Mouse (Mus musculus) heart, embryonic 14.5 days (tissue): Measurements from ENCODE around the gene Xpo5. TPM values are rescaled to one million over a fixed set of nuclear protein-coding genes. Genes with fewer than 3 reads are reported as not detected.

Experiments
- ATAC-seq: fragments of 200-750 bp; cut with Nextera tagmentation; 2 replicates; pipeline ENCODE4 v1.8.0; 2017; ENCODE audit warnings: low read depth, moderate TSS enrichment; ENCODE audit not compliant: insufficient number of reproducible peaks, insufficient read depth, low FRiP score
- H3K27ac ChIP-seq, 2 experiments: fragments of 200-500 bp in 1 of 2; fragments of 300-500 bp in 1 of 2; sonication (generic) in 1 of 2; replicated peaks in 1 of 2; 2 replicates each; pipeline ENCODE4 v1.5.1; 2012 to 2014; ENCODE audit warnings: low read depth in 2 of 2, low read length in 2 of 2, control low read depth in 1 of 2, mild to moderate bottlenecking in 1 of 2, mixed read lengths in 1 of 2; ENCODE audit not compliant: control insufficient read depth in 1 of 2, insufficient read depth in 1 of 2
- H3K27me3 ChIP-seq: fragments of 300-500 bp; sonication (generic); 2 replicates; pipeline ENCODE4 v1.6.1; 2014; ENCODE audit warnings: mild to moderate bottlenecking, low read length, control low read depth; ENCODE audit not compliant: control insufficient read depth, insufficient read depth
- H3K36me3 ChIP-seq: fragments of 300-500 bp; sonication (generic); 2 replicates; pipeline ENCODE4 v1.6.1; 2014; ENCODE audit warnings: mild to moderate bottlenecking, control low read depth, low read length, mixed read lengths; ENCODE audit not compliant: control insufficient read depth, insufficient read depth
- H3K4me1 ChIP-seq, 2 experiments: fragments of 200-500 bp in 1 of 2; fragments of 300-500 bp in 1 of 2; sonication (generic) in 1 of 2; 2 replicates each; pipeline ENCODE4 v1.6.1; 2012 to 2014; ENCODE audit warnings: low read length in 2 of 2, control low read depth in 1 of 2, mixed read lengths in 1 of 2; ENCODE audit not compliant: control insufficient read depth in 2 of 2, insufficient read depth in 2 of 2
- H3K4me2 ChIP-seq: fragments of 300-500 bp; sonication (generic); 2 replicates; pipeline ENCODE4 v1.6.1; 2014; ENCODE audit warnings: mild to moderate bottlenecking, low read length
- H3K4me3 ChIP-seq, 2 experiments: fragments of 200-500 bp in 1 of 2; fragments of 300-500 bp in 1 of 2; sonication (generic) in 1 of 2; 2 replicates each; pipeline ENCODE4 v1.5.1; 2012 to 2014; ENCODE audit warnings: low read length in 2 of 2, mild to moderate bottlenecking in 2 of 2, control low read depth in 1 of 2, low read depth in 1 of 2, moderate library complexity in 1 of 2; ENCODE audit not compliant: control insufficient read depth in 1 of 2, insufficient read depth in 1 of 2
- H3K9ac ChIP-seq: fragments of 300-500 bp; sonication (generic); 2 replicates; pipeline ENCODE4 v1.6.1; 2014; ENCODE audit warnings: mild to moderate bottlenecking, low read length
- H3K9me3 ChIP-seq: fragments of 300-500 bp; sonication (generic); 2 replicates; pipeline ENCODE4 v1.6.1; 2016; ENCODE audit warnings: low read length, control low read depth; ENCODE audit not compliant: control insufficient read depth
- WGBS: fragments of 180-500 bp; shearing (Covaris S2); extraction: QIAGEN DNeasy Blood & Tissue Kit; methylation state at CpG from one replicate; pipeline ENCODE4 v1.1.7; 2014; 5-methylcytosine and 5-hydroxymethylcytosine counted together
- polyA plus RNA-seq: library from polyadenylated mRNA; unstranded; fragments of >200 nt; fragmentation: Nextera tagmentation; extraction: Ambion mirVana; gene quantifications from 2 replicates; pipeline ENCODE4 v1.2.1, GENCODE M21; 2014

Gene Xpo5
- polyA plus RNA-seq, 1 experiment from 2014 or later, result 24.1 TPM

- Histone ChIP-seq H3K9me3 (no peaks in the 10 kb centered on the region), H3K36me3 (peaks cover 27% of the 10 kb centered on the region), H3K4me1 (peaks cover 13 to 28% of the 10 kb centered on the region in 2 experiments), H3K4me3 (peak within 1 kb of the TSS; percentile 70 to 85), H3K4me2 (peak within 1 kb of the TSS; percentile 76), H3K27me3 (no peaks in the 10 kb centered on the region), H3K9ac (peak within 1 kb of the TSS; percentile 85), H3K27ac (peak within 1 kb of the TSS; percentile 91 to 97)
- ATAC-seq, result peak; percentile 90
- under 1% methylated on average over 22 of the region's 23 CpGs for WGBS
Observed at GRCm38 (mm10) chr17:46160686-46161085, 41.9 kb upstream of the Xpo5 start, which contains the start of gene Gtpbp2. Gene Gtpbp2 (plus strand): TSS chr17:46161032.

- H3K9me3 ChIP-seq, result no peaks in the 10 kb centered on the region
- peaks cover 32% of the 10 kb centered on the region for H3K36me3 ChIP-seq
- peaks cover 13 to 28% of the 10 kb centered on the region in 2 experiments for H3K4me1 ChIP-seq
- WGBS, result under 1% methylated on average over 19 of the region's 19 CpGs
- ATAC-seq, result no peak
- no peaks in the 10 kb centered on the region for H3K27me3 ChIP-seq
- peak overlapping the region; percentile 85 for H3K9ac ChIP-seq
- H3K4me2 ChIP-seq, result peak overlapping the region; percentile 76
- peak overlapping the region; percentile 40 to 86 for H3K27ac ChIP-seq
- H3K4me3 ChIP-seq, result peak overlapping the region; percentile 70 to 85
Observed at GRCm38 (mm10) chr17:46161179-46161578, 41.4 kb upstream of the Xpo5 start.

- WGBS, result 44% methylated on average over 9 of the region's 9 CpGs
- no peaks in the 10 kb centered on the region for H3K27me3 ChIP-seq
- no peaks in the 10 kb centered on the region for H3K9me3 ChIP-seq
- no peak for ATAC-seq
- peak overlapping the region; percentile 76 for H3K4me2 ChIP-seq
- H3K36me3 ChIP-seq, result peaks cover 37% of the 10 kb centered on the region
- H3K27ac ChIP-seq, result peak overlapping the region; percentile 40 to 86
- peak overlapping the region; percentile 70 to 85 for H3K4me3 ChIP-seq
- H3K9ac ChIP-seq, result peak overlapping the region; percentile 85
- peaks cover 13 to 31% of the 10 kb centered on the region in 2 experiments for H3K4me1 ChIP-seq
Observed at GRCm38 (mm10) chr17:46161710-46162109, 40.9 kb upstream of the Xpo5 start.

- Histone ChIP-seq H3K9ac (peak overlapping the region; percentile 11; the same call in 1 of the 2 replicates), H3K27ac (peak overlapping the region; percentile 11 to 14; a peak in 1 of 4 replicates), H3K27me3 (no peaks in the 10 kb centered on the region), H3K4me3 (peak overlapping the region in 1 of 2 experiments; percentile 70; a peak in 1 of 4 replicates), H3K4me2 (peak overlapping the region; percentile 76), H3K4me1 (peaks cover 13 to 34% of the 10 kb centered on the region in 2 experiments), H3K36me3 (peaks cover 46% of the 10 kb centered on the region), H3K9me3 (no peaks in the 10 kb centered on the region)
- no peak for ATAC-seq
- WGBS, result 82% methylated on average over 7 of the region's 7 CpGs
Observed at GRCm38 (mm10) chr17:46162551-46162950, 40.0 kb upstream of the Xpo5 start.

- no peak for ATAC-seq
- H3K27ac ChIP-seq, result peak overlapping the region; percentile 14 to 37; a peak in 2 of 4 replicates
- no peak overlapping the region for H3K4me3 ChIP-seq
- WGBS, result 64% methylated on average over 9 of the region's 9 CpGs
- H3K36me3 ChIP-seq, result peaks cover 50% of the 10 kb centered on the region
- peak overlapping the region; percentile 11; the same call in 1 of the 2 replicates for H3K9ac ChIP-seq
- peaks cover 13 to 35% of the 10 kb centered on the region in 2 experiments for H3K4me1 ChIP-seq
- no peaks in the 10 kb centered on the region for H3K27me3 ChIP-seq
- H3K9me3 ChIP-seq, result no peaks in the 10 kb centered on the region
- peak overlapping the region; percentile 76 for H3K4me2 ChIP-seq
Observed at GRCm38 (mm10) chr17:46162951-46163421, 39.6 kb upstream of the Xpo5 start.

- Histone ChIP-seq H3K9me3 (no peaks in the 10 kb centered on the region), H3K9ac (no peak overlapping the region), H3K27ac (no peak overlapping the region), H3K27me3 (no peaks in the 10 kb centered on the region), H3K4me2 (no peak overlapping the region), H3K4me3 (no peak overlapping the region), H3K36me3 (peaks cover 63% of the 10 kb centered on the region), H3K4me1 (peaks cover 13 to 39% of the 10 kb centered on the region in 2 experiments)
- no peak for ATAC-seq
- 91% methylated on average over 8 of the region's 8 CpGs for WGBS
Observed at GRCm38 (mm10) chr17:46164301-46164700, 38.3 kb upstream of the Xpo5 start.

- no peak for ATAC-seq
- H3K4me1 ChIP-seq, result peaks cover 13 to 34% of the 10 kb centered on the region in 2 experiments
- H3K9me3 ChIP-seq, result no peaks in the 10 kb centered on the region
- H3K9ac ChIP-seq, result no peak overlapping the region
- no peak overlapping the region for H3K4me2 ChIP-seq
- H3K36me3 ChIP-seq, result peaks cover 68% of the 10 kb centered on the region
- no peaks in the 10 kb centered on the region for H3K27me3 ChIP-seq
- H3K4me3 ChIP-seq, result no peak overlapping the region
- 93% methylated on average over 10 of the region's 10 CpGs for WGBS
- no peak overlapping the region for H3K27ac ChIP-seq
Observed at GRCm38 (mm10) chr17:46164791-46165190, 37.8 kb upstream of the Xpo5 start.

- Histone ChIP-seq H3K4me2 (no peak overlapping the region), H3K27me3 (no peaks in the 10 kb centered on the region), H3K36me3 (peaks cover 75% of the 10 kb centered on the region), H3K4me1 (peaks cover 13 to 34% of the 10 kb centered on the region in 2 experiments), H3K9ac (no peak overlapping the region), H3K27ac (no peak overlapping the region), H3K9me3 (no peaks in the 10 kb centered on the region), H3K4me3 (no peak overlapping the region)
- ATAC-seq, result no peak
- WGBS, result 85% methylated on average over 12 of the region's 12 CpGs
Observed at GRCm38 (mm10) chr17:46165460-46165859, 37.1 kb upstream of the Xpo5 start.
